Mouse (Mus musculus): Measurements from ENCODE around the gene Traf3ip1. TPM values are rescaled to one million over a fixed set of nuclear protein-coding genes. Genes with fewer than 3 reads are reported as not detected.

Traf3ip1 gene
- 1 to 10 TPM; 2.9 to 3.7 (median 3.3) TPM for total RNA-seq (2022)

GRCm38 (mm10) chr1:91494457-91495140 lies at the start of gene Traf3ip1:
TSS of gene Traf3ip1 (plus strand) at chr1:91494647.
- peak; percentile 84 to 92 for DNase-seq (ENCODE audit: low spot score in 2 of 2)

GRCm38 (mm10) chr1:91444841-91445830 lies 49.3 kb upstream of the Traf3ip1 start:
- no peak for DNase-seq (ENCODE audit: low spot score in 2 of 2)

- peak; percentile 64 to 74 for DNase-seq (ENCODE audit: low spot score in 2 of 2)
Observed at GRCm38 (mm10) chr1:91446060-91446459, 48.4 kb upstream of the Traf3ip1 start.

GRCm38 (mm10) chr1:91446511-91446910 lies 47.9 kb upstream of the Traf3ip1 start:
- no peak for DNase-seq (ENCODE audit: low spot score in 2 of 2)

GRCm38 (mm10) chr1:91448688-91449087 lies 45.8 kb upstream of the Traf3ip1 start:
- no peak for DNase-seq (ENCODE audit: low spot score in 2 of 2)

DNA sequence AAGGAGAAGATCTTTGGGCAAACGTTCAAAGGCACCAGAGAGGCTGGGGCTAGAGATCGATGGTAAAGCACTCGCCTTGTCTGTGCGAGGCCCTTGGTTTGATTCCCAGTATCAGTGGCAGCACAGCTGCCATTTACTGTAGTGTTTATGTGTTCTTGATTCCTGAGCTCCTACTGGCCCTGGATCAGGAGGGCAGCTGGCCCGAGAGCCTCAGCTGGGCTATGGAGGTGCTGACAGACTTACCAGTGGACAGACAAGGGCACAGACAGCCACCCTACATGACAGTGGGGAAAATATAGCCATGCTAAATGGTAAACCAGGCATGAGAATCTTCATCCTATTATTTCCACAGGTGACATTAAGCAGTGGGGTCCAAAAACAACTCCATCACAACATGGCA lies 43.6 kb upstream of the Traf3ip1 start:
- peak; percentile 58 to 71 for DNase-seq (ENCODE audit: low spot score in 2 of 2)

GRCm38 (mm10) chr1:91451547-91452084 lies 42.8 kb upstream of the Traf3ip1 start:
- no peak for DNase-seq (ENCODE audit: low spot score in 2 of 2)

- no peak for DNase-seq (ENCODE audit: low spot score in 2 of 2)
Observed at GRCm38 (mm10) chr1:91453932-91454331, 40.5 kb upstream of the Traf3ip1 start.

DNA sequence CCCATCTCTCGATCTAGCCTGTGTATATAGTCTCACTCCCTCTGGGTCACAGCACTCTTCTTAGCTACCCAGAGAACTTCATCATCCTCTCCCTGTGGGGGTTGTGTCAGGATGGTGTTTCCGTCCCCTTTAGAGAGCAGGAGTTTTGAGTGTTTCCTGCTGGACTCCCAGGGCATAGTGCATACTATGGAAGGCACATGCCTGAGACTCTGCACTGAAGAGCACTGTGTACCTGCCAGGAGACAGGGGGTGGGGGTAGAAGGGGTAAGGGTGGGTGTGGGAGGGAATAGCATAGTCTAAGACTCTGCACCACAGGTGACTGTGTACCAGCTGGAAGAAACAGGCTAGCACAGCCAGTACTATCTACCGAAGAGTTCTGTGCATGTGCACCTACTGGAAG lies 40.1 kb upstream of the Traf3ip1 start:
- DNase-seq (ENCODE audit: low spot score in 2 of 2) = no peak

GRCm38 (mm10) chr1:91454927-91455326 lies 39.5 kb upstream of the Traf3ip1 start:
- no peak for DNase-seq (ENCODE audit: low spot score in 2 of 2)

- peak; percentile 39 to 55 for DNase-seq (ENCODE audit: low spot score in 2 of 2)
Observed at GRCm38 (mm10) chr1:91455661-91456161, 38.7 kb upstream of the Traf3ip1 start.

DNA sequence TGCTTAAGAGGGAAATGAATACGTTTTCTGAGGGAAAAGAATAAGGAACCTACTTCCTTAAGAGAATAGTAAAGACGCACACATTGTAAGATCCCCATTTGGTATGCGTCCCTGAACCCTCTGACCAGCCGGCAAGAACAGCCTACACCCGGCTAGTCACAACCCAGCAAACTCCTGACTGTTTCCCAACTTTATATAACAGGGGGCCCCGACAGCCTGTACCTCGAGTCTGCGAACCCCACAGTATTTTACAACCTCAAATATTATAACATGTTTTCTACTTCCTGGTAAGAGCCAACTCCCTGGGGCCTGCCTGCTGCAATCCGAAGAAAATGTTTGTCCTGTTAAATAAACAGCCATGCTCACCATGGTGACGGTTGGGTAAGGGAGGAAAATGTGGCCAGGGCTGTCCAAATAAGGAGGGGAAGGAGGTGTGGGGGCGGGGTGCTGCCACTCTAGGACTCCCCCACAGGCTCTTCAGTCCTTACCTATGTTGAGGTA lies 38.1 kb upstream of the Traf3ip1 start:
- peak; percentile 53 to 60 for DNase-seq (ENCODE audit: low spot score in 2 of 2)

- no peak for DNase-seq (ENCODE audit: low spot score in 2 of 2)
Observed at GRCm38 (mm10) chr1:91457116-91457515, 37.3 kb upstream of the Traf3ip1 start.

DNA sequence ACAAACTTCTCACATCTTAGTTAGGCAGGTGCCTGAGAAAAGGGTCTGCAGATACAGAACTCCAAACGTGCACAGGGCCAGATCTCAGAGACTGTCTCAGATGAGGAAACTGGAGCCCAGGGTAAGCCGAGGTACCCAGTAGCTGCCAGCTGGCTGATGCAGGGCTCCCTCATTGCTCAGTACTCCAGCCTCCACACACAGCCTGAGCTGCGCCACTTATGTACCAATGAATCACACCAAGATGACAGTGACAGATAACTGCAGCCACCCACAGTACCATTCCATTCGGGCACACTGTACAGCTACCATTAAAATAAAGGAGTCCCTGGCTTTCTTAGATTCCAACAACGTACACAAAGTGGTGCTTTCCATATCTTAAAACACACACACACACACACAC lies 36.7 kb upstream of the Traf3ip1 start:
- no peak for DNase-seq (ENCODE audit: low spot score in 2 of 2)

DNA sequence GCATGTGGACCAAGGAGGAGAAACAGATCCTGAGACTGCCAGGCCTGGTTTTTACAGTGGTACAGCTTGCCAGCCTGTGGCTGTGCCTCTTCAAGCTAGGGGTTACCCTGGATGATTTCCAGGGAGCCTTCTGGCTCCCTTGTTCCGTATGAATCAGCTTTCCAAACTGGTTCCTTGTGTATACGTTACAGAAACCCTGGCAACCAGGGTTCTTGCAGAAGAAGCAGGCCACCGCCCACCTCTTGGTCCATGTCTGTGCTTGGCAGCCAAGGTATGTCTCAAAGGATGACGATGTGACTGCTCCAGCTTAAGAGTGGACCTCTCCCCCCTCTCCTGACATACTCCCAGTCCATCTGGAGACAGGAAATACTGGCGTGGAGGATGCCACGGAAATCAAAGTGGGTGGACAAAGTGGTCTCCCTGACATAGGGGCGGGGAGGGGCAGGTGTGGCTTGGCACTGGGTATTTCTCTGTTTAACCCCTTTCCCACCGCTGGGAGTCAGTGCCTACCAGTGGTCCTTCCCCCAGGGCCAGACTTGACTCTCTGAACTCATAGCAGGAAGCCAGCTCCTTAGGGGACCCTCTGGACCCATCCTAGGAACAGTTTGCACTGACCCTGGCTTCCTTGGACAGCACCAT lies 36.1 kb upstream of the Traf3ip1 start:
- peak in 1 of 2 experiments; percentile 50 for DNase-seq (ENCODE audit: low spot score in 2 of 2)

DNA sequence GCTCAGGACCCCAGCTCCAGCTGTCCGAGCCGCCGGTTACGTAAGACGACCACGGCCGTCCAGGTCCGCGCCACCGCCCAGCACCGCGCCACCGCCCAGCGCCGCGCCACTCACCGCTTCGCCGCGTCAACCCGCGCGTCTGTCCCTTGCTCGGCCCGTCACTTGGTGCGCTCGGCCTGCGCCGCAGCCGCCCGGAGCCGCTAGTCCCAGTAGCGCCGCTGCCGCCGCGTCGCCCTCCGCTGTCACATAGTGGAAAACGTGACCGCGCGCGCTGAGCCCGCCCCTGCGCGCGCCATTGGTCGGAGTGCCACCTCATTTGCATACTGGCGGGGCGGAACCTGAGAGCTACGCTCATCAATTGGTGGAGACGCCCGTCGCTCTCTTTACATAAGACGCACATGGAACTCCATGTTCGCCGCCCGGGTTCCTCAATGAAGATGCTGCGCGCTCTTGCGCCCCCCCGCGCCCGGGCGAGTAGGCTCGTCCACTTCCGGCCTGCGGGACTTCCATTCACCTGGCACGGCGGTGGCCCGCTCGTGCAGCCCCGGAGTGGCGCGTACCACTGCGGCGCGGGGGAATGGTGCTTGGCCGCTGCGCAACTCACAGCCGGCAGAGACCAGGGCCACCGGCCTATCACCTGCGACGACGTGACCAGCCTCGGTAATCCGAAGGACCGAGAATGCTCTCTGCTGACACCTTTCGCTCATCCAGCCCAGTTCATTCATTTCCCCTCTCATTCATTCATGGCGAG lies 35.2 kb upstream of the Traf3ip1 start, which contains the start of gene Per2:
TSS of gene Per2 (minus strand) at position 266 of the 751 bp plus-strand sequence.
- peak; percentile 99 for DNase-seq (ENCODE audit: low spot score in 2 of 2)

- no peak for DNase-seq (ENCODE audit: low spot score in 2 of 2)
Observed at GRCm38 (mm10) chr1:91460069-91460468, 34.4 kb upstream of the Traf3ip1 start.

- DNase-seq (ENCODE audit: low spot score in 2 of 2) = no peak
Observed at GRCm38 (mm10) chr1:91460564-91460963, 33.9 kb upstream of the Traf3ip1 start.

DNA sequence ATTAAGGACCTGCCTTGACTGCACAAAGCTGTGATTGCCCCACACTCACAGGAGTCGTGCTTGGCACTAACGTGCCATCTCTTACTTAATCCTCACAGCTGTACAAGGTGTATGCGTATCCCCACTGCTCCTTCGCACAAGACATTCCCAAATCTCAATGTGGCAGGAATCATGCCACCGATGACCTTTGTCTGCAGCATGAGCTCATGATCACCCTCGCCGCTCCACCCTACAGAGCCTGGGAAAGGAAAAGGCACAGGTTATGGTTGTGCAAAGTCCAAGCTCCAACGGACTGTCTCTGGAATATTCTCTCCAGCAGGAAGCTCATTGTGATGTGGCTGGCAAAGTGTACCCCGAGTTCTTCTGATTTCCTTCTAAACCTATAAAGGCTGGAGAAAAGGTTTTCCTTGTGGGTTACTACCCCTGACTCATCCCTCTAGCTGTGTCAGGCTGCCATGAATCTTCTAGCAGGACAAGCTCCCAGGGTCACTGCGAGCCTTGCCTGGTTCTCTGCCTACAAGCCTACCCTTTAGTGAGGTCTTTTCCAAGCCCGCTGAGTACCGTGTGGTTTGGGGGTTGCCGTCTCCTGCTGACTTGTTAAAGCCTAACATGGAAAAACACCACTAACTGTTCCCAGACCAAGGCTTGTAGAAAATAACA lies 31.0 kb upstream of the Traf3ip1 start:
- DNase-seq (ENCODE audit: low spot score in 2 of 2) = no peak

DNA sequence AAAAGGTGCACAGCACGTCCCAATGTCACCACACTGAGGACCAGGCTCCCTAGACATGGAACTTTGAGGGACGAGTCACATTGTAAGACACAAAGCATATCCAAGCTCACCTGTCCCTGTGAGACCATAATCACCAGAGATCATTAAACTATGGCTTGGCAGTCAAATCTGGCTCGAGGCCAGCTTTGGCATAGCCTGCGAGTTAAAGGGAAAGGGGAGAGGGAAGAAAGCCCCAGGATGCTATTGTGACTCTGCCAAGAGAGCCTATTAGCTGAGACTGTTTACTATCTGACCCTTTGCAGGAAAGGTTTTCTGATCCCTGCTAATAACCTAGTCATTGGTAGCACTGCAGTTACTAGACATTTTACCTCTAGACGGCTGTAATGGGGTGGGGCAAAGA lies 30.0 kb upstream of the Traf3ip1 start:
- no peak for DNase-seq (ENCODE audit: low spot score in 2 of 2)

Data from gastrocnemius, adult 8-10 months (tissue).